Mouse (Mus musculus) thymus, adult 18-20 months (tissue): ENCODE measurements around the gene Ms4a15.

Experiments used
- DNase-seq, 2 experiments: peaks; one replicate each; pipeline ENCODE4 v3.0.0; 2022; ENCODE audit warnings: mixed read lengths in 2 of 2

The Ms4a15 gene

GRCm38 (mm10) chr19:10993150-10993549, at the start of gene Ms4a15:
Gene Ms4a15, minus strand, starts transcription at chr19:10993250.
- DNase-seq, result no peak

DNA sequence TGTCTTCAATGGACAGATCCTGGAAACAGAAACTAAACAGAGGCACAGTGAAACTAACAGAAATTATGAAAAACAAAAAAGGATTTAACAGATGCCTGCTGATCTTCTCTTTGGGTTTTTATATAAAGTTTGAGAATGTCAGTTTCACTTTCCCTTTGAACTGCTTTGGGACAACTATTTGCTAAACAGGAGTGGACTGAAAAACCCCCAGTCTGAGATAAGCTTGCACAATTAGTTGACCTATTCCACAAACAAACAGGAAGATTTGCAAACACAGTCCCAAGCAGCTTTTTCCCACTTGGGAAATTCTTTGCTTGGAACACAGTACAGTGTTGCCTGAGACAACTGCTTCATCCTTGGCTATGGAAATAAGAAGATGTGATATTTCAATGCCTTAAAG, 44.5 kb upstream of the Ms4a15 start:
- DNase-seq, result no peak

DNA sequence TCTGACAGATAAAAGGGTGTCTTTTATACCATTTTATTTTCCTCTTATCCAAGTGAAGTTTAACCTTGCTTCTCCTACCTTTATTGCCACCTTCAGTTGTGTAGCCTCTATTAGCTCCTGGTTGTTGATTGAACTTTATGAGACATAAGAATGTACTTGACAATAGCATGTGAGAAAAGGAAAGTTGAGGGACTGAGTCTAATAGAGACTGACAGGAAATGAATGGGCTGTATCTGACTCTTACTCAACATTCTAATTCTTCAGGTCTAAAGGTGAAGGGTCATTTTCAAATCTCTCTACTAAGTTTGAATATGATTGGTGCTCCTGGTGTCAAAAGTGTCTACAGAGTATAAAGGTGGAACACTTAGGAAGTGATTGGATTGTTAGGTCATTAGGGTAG, 29.3 kb upstream of the Ms4a15 start:
- no peak for DNase-seq

DNA sequence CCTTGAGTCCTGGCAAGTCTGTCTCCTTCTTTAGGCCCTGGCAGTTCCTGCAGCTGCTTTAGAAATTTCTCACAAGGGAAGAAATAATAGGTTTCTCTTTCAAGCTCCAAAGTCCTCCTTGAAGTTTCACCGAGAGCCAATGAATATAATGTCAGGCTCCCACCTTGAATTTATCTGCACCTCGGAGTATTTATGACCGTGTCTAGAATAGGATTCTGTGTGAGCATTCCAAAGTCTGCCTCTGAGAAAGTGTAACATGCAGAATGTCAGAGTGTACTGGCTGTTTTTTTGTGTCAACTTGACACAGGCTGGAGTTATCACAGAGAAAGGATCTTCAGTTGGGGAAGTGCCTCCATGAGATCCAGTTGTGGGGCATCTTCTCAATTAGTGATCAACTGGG, 24.8 kb upstream of the Ms4a15 start, which contains the start of gene Ms4a18:
Ms4a18 (minus strand) TSS at position 141 of the 400 bp plus-strand sequence.
- DNase-seq, result no peak

- no peak for DNase-seq
Observed at GRCm38 (mm10) chr19:11017251-11017650, 24.2 kb upstream of the Ms4a15 start.

GRCm38 (mm10) chr19:11015998-11016397, 22.9 kb upstream of the Ms4a15 start:
- DNase-seq, result no peak

DNA sequence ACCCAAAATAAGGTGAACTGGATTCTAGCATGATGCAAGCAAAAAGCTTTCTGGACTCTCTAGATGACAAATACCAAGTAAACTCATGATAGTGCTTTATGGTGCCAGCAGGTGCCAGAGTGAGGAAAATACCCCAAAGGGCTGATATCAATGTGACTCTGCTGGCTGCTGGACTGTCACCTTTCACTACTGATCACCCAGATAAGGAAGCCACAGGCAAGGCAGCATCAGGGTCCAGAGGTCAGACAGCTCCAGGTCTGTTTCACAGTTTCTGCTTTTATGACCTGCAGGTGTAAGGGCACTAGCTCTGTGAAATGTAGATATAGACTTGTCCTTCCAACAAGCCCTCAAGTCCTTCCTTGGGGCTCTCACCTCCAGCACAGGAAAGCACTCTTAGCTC, 22.4 kb upstream of the Ms4a15 start:
- DNase-seq, result no peak

DNA sequence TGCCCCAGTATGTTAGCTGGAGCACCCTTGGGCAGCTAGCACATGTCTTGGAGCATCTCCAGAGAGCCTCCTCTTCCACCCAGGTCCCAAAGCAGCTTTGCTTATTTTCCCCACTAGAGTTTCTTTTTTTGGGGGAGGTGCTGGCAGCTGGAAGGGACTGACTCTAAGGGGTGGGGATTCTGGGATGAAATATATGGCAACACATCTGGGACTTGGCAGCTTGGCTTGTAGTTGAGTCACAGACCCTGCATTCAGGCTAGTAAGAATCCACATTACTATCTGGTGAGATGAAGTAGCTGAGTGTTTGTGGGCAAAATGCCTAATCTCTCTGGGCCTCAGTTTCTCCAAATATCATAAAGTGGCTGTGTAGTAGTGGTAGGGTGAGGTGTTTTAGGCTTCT, 1.1 kb downstream of the Ms4a15 start:
- no peak for DNase-seq

GRCm38 (mm10) chr19:10990751-10991150, 2.3 kb downstream of the Ms4a15 start:
- no peak for DNase-seq

DNA sequence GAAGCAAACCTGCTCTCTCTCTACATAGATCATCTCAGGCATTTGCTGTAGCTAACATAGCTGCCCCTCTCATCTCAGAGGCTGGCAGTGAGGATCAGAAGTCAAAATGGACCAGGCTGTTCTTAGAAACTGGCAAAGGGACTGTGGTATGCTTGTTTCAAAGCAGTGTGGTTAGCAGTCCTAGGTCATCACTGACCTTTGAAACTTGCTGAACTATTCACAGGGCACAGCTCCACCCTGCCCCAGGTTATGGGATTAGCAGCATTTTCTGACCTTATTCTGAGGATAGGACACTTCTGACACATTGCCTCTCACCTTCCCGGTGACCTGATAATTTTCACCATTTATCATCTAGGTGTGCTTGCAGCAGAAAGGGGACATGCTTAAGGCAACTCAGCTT, 4.5 kb downstream of the Ms4a15 start:
- no peak for DNase-seq

DNA sequence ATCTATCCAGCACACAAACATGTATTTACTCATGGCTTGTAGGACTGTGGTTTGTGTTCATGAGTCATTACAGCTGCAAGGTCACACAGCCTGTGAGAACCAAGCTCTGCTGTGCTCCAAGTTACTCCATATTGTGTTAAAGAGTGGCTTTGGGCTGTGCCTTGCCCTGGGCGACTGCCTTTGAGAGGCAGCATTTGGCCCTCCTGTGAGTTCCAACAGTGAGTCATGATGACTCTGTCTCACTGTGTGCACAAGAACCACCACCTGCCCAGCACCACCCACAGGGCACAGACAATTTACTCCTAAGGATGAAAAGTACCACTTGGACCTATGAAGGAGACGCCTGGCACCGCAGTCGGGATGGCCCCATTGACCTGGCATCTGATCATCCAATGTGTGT, 7.2 kb downstream of the Ms4a15 start:
- DNase-seq, result no peak

DNA sequence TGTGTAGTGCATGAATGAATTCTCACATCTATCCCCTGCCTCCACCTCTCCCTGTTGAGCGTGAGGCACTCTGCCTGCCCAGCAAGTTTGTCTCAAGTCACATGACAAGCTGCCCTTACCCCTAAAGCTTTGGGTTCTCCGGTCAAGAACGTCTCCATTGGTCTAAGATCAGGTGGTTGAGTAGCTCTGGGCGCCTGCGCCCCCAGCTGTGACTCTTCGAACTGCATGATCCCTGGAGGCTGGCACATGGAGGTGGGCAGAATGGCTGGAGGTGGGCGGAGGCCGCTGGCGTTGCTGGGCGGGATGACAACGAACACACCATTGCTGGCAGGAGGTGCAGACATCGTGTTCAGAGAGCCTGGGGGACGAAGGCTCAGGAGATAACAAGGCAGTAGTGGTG, 8.5 kb downstream of the Ms4a15 start:
- no peak for DNase-seq

GRCm38 (mm10) chr19:10983146-10983545, 9.9 kb downstream of the Ms4a15 start:
- no peak for DNase-seq

DNA sequence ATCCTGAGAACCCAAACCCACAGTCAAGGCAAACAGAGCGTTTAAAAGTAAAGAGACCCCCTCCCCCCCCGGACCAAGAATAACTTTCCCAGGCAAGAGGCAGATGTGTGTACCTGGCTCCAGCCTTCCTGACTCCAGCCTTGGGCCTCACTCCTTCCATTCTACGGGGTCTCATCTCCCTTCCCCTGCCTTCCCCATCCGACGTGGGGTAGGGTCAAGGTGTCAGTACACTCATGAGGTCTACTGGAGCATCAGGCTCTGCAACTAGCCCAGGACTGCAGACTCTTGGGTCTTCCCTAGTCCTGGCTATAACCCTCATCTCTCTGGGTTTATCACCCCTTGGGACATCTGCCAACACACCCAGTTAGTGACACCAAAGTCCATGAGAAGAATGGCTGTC, 12.8 kb downstream of the Ms4a15 start:
- DNase-seq, result no peak

GRCm38 (mm10) chr19:10979184-10980168, 13.6 kb downstream of the Ms4a15 start:
- DNase-seq, result peak; percentile 80 to 87

DNA sequence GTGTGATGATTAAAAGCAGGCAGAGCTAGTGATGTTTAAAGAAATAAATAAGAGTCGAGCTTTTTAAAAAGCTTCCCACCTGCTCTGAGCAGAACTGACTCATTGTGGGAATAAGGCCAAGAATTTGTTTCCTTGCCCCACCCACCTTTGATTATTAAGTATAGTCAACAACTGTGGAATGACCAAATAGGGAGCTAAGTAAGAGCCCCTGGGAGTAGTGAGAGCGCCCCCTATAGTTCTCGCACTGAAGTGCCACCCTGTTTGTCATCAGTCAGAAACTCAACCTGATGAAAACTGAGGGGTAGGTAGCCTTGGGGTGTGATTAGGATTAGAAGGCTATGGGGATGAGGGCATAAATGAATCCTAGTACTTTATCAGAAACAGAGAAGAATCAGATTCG, 16.7 kb downstream of the Ms4a15 start:
- DNase-seq, result no peak

DNA sequence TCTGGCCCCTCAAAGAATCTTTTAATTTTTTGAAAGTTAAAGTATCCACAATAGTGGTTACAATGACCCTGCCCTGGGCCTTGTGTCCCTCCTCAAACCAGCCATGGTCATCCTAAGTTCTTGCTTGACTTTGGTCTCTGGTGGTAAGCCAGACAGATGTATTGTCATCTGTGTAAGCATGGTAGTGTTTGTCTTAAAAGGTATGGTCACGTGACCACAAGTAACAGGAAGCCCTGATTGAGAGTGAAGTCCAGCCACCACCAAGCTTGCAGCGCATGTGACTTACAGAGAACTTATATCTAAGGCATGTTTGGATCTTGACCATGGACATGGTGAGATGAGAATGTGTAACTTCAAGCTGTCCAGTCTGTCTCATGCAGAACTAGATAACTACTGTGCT, 17.9 kb downstream of the Ms4a15 start:
- no peak for DNase-seq

DNA sequence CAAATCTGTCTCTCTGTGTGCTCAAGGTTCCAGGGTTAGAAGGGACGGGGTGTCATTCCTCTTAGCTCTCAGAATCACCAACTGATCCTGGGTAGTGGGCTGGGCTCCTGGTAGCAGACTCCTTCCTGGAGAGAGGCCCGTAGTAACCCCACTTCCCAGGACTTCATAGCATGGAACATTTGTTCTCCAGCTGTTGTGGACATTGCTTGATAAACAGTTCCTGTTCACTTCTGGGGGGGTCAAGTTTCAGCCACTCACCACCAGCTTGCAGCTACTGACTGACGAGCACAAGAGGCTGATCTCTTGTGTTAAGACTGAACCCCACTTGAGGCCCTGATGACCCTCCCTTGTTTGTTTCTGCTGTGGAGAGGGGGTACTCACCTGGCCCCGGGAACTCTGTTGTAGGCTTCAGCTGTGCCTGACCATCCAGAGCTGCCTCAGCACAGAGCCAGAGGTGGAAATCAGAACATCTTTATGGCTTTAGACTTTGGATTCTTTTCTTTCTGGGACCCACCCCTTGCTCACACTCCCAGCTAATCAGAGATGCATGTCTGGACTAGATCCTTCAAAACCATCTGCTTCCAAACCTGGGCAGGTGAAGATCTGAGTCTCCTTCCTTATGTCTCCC, 18.7 kb downstream of the Ms4a15 start, which contains the start of gene Ms4a10:
Ms4a10 (minus strand) TSS at position 433 of the 628 bp plus-strand sequence.
- no peak for DNase-seq

DNA sequence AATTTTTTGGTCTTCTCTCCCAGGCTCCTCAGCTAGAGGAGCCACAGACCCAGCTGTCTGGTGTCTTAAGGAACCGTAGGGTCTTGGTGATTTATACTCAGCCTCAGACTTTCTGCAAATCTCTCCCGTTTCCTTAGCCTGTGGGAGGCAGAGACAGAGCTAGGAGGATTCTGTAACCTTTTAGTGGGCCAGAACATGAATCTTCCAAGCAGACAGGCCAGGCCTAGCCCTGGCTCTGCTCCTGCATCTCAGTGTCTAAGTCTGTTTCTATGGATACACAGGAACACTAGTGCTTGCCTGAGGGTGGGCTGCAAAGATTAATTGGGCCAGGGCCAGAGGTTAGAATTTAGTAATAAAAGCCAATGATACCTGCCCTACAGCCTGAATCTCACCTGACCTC, 19.9 kb downstream of the Ms4a15 start:
- DNase-seq, result no peak

DNA sequence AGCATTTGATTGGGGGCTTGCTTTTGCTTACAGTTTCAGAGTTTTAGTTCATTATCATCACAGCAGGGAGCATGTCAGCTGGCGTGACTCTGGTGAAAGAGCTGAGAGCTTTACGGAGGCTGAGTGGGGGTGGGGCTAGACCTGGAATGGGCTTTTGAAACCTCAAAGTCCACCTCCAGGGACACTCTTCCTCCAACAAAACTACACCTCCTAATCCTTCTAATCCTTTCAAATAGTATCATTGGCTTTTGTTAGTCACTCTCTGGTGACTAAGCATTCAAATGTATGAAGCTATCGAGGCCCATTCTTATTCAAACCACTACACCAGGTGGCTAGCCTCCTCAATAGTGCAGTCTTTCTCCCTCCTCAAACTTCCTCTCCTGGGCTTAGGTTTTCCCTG, 20.4 kb downstream of the Ms4a15 start:
- no peak for DNase-seq

- DNase-seq, result no peak
Observed at GRCm38 (mm10) chr19:10970457-10970856, 22.6 kb downstream of the Ms4a15 start.

- DNase-seq, result no peak
Observed at GRCm38 (mm10) chr19:10968578-10968977, 24.5 kb downstream of the Ms4a15 start.

DNA sequence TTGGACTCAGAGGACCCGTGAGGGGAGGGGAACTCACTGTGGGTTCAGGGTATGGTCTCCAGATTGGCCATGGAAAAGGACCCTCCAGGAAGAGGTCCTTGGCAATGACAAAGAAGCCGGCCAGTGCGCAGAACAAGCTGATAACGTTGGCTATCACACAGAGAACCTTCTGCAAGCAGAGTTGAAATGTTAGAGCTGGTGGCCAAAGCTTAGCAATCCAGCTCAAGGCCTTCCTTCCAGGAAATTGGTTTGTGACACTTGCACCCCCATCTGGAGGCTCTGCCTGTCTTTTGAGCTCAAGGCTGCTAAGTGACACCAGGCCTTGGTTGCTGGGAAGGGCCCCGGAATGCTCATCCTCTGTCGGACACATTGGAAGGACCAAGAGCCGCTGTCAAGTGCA, 27.3 kb downstream of the Ms4a15 start:
- DNase-seq, result no peak

DNA sequence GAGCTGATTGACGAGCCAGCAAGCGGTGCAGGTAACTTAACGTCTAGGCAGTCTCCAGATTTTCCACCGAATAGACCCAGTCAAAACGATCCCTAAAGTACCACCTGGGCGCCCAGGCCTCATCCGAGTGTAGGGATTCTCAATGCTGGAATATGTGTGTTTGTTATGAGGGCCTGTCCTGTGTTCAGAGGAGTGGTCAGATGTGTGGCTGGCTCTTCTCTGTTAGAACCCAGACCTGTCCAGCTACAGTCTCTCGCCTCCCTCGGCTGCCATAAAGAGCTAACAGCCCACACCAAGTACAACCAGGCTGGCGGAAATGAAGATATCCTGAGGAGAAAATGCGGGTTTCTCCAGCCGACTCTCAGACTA, 33.1 kb downstream of the Ms4a15 start:
- no peak for DNase-seq
